Mouse (Mus musculus) layer of hippocampus, adult 11-12 months (tissue): ENCODE results near the gene Hoxa1.

Experiments
- DNase-seq: peaks from one replicate; pipeline ENCODE4 v3.0.0; 2022; ENCODE audit warnings: low spot score

Gene Hoxa1

DNA sequence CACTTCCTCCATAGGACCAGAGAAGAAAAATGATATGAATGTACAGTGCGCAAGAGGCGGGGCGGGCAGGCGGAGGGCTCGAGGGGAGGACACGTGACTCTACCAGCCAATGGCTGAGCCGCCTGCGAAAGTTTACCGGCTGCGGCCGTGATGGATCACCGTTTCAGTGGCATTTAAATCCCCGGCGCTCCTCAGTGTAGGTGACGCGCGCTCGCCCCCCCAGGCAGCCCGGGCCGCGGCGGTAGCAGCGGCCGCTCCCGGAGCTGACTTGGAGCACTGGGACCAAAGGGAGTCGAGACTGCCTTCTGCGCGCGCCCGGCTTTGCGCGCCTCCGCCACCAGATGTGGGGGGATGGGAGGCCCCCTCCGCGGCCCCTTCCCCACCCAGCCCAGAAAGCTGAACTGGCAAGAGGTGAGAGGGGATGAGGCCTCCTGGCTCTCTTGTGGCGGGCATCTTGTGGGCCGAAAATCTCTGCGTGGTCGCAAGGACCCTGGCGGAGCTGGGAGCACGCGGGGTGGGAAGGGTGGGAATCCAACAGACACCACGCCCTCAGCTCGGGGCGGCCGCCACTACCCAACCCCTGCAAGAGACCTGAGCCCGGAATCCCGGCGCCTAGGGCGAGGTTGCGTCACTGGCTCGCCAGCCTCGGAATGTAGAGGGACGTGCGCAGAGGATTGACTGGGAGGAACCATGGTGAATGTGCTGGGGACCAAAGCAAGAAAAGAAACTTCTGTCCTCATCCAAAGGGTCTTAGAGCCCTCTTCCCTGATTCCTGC lies at the start of gene Hoxa1:
Gene Hoxa1, minus strand, starts transcription at position 42 of the 776 bp plus-strand sequence.
- DNase-seq: no peak

DNA sequence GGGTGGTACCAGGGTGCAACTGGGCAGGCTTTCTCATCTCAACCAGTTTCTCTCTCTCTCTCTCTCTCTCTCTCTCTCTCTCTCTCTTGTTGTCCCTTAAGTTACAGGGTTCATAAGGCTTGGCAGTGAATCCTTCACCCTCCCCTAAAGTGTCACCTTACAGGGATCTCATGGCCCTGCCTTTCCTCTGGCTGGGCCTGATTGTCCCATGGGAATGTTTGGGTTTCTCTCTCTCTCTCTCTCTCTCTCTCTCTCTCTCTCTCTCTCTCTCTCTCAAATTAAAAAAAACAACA lies 49.5 kb upstream of the Hoxa1 start:
- DNase-seq: no peak

- DNase-seq: no peak
Measured at GRCm38 (mm10) chr6:52206882-52207683, 49.0 kb upstream of the Hoxa1 start.

- DNase-seq: no peak
Measured at GRCm38 (mm10) chr6:52205638-52206621, 47.8 kb upstream of the Hoxa1 start.

GRCm38 (mm10) chr6:52205221-52205620 lies 47.1 kb upstream of the Hoxa1 start:
- no peak for DNase-seq

GRCm38 (mm10) chr6:52204050-52204752 lies 46.1 kb upstream of the Hoxa1 start, which contains the start of gene Hoxa5:
Gene Hoxa5, minus strand, starts transcription at chr6:52204587.
- no peak for DNase-seq

GRCm38 (mm10) chr6:52203371-52204049 lies 45.4 kb upstream of the Hoxa1 start:
- DNase-seq: no peak

DNA sequence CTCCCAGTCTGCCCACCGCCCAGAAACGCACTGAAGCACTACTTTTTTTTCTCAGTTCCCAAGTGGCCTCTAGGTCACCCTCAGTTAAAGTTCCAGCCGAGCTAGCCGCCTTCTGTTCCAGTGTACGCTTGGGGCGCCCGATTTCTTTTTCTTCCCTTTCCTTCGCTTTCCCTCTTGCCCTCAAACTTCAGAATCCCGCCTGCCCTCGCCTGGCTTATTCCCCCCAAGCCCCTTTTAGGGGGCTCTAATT lies 44.9 kb upstream of the Hoxa1 start:
- no peak for DNase-seq

DNA sequence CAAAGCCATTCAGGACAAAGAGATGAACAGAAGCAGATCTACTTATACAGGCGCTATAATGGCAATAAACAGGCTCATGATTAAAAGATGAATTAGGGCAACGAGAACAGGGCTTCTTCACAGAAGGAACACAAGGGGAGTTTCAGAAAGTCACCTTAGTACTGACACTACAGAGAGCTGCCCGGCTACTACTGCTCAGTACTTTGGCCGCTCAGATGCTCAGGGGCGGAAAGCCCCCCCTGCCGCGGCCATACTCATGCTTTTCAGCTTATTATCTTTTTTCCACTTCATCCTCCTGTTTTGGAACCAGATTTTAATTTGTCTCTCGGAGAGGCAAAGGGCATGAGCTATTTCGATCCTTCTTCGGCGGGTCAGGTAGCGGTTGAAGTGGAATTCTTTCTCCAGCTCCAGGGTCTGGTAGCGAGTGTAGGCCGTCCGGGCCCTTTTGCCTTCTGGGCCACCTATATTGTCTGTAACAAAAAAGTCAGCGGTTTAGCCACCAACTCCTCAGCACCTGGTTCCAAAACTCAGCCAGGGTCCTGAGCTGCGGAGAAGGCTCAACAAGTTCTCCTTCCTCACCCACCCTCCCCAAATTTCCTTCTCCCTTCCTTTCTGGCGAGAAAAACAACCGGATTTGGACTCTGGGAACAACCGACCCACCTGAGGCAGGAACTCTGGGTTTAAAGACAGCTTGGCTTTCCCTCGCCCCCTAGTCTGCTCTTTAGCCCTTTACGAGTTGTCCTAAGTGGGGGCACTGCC lies 44.4 kb upstream of the Hoxa1 start:
- no peak for DNase-seq

DNA sequence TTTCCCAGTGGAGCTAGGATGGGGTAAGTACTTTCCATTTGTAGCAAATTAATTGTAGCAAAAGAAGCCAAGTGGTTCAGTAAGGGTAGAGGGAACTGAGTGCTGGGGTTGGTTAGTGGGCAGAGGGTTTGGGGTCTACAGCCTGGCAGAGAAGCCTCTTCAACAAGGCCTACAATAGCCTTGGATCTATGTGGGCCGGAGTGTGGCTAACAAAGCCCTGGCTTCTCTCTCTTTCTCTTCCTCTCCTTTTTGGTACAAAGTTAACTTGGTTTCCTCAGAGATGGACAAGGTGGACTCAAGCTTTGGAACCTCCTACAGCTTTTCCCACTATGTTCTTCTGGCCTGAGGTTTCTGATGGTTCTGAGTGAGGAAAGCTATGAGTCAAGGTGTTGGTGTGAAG lies 43.2 kb upstream of the Hoxa1 start:
- no peak for DNase-seq

DNA sequence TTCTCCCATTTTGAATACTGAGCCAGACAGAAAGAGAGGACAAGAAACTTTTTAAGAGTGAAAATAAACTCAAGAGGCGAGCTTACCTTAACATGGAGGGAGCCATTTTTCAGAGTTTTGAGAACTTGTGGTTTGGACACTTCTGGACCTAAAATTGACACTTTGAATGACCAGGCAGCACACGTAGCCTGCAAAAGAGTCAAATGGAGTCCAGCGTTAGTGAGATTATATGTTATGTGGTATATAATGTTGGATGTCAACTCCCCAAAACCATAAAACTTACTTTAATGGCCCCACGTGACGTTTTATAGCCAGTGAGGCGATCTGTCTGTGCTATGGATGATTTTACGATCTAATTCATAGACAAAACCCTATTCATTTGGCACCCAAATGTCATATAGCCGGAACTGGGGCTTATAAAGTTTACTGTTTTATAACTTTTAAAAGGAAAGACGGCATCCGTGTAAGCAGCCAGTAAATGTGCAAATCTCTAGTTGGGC lies 42.7 kb upstream of the Hoxa1 start:
- DNase-seq: no peak

GRCm38 (mm10) chr6:52200073-52200750 lies 42.1 kb upstream of the Hoxa1 start:
- DNase-seq: no peak

GRCm38 (mm10) chr6:52197271-52197670 lies 39.2 kb upstream of the Hoxa1 start:
- DNase-seq: no peak

GRCm38 (mm10) chr6:52196811-52197210 lies 38.7 kb upstream of the Hoxa1 start:
- no peak for DNase-seq

GRCm38 (mm10) chr6:52194690-52195089 lies 36.6 kb upstream of the Hoxa1 start:
- no peak for DNase-seq

DNA sequence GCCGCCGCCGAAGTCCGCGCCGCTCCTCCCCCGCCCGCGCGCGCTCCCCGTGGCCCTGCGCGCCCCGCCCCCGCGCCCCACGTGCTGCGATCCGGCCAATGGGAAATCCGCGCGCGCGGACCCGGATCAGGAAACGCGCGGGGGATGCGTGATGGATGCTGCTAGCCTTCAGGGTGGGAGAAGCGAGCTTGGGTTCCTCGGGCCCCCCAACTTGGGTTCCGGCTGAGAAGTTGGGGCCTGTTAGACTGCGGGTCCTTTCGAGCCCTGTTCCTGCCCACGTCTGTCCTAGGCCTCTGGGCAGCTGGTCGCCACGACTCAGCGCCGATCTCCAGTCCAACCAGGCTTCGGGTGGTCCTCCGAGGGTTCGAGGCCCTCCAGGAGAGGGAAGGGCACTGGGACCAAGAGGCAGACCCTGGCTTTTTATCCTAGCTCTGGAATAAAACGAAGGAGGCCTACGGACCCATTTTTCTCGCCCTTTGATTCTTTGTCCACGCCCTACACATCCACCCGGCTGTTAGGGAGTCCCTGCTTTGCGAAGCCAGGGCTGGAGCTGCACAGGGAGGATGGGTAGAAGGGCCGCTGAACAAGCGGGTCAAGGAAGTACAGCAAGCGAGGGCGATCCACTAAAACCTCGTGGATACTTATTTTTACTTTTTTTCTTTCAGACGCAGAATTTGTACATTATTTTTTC lies 33.9 kb upstream of the Hoxa1 start:
- DNase-seq: peak; percentile 23

GRCm38 (mm10) chr6:52190906-52191810 lies 33.0 kb upstream of the Hoxa1 start, which contains the start of gene Hoxa4:
Gene Hoxa4, minus strand, starts transcription at chr6:52191753.
- no peak for DNase-seq

GRCm38 (mm10) chr6:52190410-52190809 lies 32.3 kb upstream of the Hoxa1 start:
- DNase-seq: no peak
